Mouse (Mus musculus) left cerebral cortex, postnatal 4 days (tissue): Measurements from ENCODE around the gene Xrn1. TPM values are rescaled to one million over a fixed set of nuclear protein-coding genes. Genes with fewer than 3 reads are reported as not detected.
"Not testable (repeated sequence)": the region's sequence is repeated elsewhere in the genome, so short reads cannot be mapped to it uniquely, and the experiment has no call there.

Experiments used
- DNase-seq: peaks from one replicate; pipeline ENCODE4 v3.0.0-alpha.2; 2022
- intact Hi-C: fragments of 180-260 bp; cut with DNase I; formaldehyde crosslinking; loops from one replicate; pipeline ENCODE4 v1.15.1; 2025
- total RNA-seq, 2 experiments: library from RNA; stranded (reverse); gene quantifications; 2 replicates each; pipeline ENCODE4 v1.2.3; 2021

Xrn1 gene
- total RNA-seq, 2 experiments from 2014 or later, result 34.1 to 37.5 TPM

GRCm38 (mm10) chr9:96035371-96036086, 81.0 kb downstream of the Xrn1 start:
- intact Hi-C loops, result no loop called here
- no peak for DNase-seq

- intact Hi-C loops, result no loop called here
- DNase-seq, result no peak
Measured at GRCm38 (mm10) chr9:96044214-96044613, 89.7 kb downstream of the Xrn1 start.

DNA sequence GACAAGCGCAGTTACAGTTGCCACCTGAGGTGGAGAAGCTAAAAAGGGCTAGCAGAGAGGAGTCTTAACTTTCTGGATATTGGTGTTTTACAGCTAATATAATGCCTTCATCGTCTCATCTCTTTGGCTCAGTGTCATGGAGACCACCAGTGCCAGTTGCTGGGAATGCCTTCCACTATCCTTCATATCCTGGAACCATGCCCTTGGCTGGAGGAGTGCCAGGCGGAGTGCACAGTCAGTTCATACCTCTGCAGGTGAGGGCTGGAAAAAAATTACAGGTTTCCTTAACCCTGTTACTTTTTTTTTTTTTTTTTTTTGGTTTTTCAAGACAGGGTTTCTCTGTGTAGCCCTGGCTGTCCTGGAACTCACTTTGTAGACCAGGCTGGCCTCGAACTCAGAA, 96.9 kb downstream of the Xrn1 start:
- intact Hi-C loops, result no loop called here
- peak; percentile 21 for DNase-seq

- no peak for DNase-seq
- intact Hi-C loops, result no loop called here
Measured at GRCm38 (mm10) chr9:96054878-96055277, 100.3 kb downstream of the Xrn1 start.

DNA sequence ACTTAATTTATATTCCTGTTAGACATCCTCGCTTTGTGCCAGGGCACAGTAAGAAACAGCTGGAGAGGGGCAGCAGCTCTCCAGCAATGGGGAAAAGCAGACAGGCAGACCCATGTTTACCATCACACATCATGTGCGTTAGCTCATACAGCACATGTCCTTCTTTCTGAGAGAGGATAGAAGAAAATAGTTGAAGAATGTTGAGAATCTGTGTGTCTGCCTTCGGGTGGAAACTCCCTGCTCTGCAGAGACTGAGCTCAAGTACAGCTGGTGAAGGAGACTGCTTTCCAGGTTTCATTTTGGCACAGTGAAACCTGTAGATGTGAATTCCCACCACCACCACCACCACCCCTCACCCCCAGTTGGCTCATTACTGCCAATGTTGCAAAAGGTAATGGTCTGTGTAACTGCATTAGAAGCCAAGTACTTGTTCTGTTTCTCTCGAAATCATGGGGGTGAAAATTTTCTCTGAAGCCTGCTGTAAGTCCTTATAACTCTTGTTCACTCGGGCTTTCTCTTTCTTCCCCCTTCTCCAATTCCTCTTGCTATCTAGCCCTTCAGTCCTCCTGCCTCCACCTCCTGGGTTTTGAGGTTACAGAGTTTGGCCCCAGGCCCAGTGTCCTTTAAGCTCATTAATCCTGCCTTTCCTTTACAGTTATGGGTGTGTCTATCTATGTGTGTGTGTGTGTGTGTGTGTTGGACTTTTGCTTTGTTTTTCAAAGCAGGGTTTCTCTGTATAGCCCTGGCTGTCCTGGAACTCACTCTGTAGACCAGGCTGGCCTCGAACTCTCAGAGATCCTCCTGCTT, 102.1 kb downstream of the Xrn1 start:
- DNase-seq, result no peak
- intact Hi-C loops, result no loop called here

DNA sequence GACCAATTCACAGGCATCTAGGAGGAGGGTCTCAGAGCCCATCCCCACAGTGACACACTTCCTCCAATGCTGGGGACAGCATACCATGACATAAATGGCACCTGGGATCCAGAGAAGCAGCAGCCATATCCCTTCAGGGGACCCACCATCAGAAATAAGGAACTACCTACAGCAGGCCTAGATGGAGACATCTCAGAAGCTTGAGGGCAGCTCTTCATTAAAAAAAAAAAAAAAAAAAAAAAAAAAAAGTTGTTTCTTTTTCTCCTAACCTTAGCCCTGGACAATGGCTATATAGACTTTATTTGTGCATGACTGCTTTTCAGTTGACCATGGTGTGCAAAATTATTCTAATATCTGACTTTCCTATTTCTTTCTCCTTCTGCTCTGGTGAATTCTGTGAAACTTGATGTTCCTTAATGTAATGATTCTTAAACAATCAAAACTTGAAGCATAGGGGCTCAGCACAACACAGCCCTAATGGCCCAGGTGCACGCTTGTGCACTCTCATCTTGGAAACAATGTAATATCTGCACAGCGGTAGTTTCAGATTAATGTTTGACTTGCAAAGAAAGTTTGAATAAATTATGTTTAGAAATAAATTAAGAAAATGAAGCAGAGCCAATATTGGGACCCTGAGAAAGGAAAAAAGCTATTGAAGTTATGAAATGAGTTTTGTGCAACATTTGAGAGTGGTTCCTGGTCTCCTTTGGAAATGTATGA, 108.7 kb downstream of the Xrn1 start:
- no peak for DNase-seq
- intact Hi-C loops, result no loop called here

DNA sequence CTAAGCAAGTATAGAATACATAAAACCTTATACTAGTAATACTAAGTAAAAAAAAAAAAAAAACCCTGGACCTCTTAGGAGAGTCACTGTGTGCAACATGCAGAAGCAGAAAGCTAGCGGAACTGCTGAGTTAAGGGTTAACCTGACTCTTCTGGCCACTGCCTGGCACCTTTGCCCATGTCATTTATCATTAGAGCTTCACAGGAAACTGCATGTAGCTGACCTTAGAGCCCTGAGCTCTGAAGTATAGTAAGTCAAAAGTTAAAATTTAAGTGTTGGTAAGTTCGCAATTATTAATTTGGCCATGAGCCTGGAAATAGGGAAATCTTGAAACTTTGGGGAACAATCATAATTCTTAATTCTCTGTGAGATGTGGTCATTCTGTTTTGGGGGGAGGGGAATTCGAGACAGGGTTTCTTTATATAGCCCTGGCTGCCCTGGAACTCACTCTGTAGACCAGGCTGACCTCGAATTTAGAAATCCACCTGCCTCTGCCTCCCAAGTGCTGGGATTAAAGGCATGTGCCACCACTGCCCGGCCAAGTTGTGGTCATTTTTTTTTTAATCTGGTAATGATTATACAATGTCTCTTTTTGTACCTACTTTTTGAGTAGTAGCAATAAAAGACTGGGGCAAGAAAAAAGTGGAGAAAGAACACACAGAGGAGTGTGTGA, 109.4 kb downstream of the Xrn1 start:
- intact Hi-C loops, result no loop called here
- no peak for DNase-seq

DNA sequence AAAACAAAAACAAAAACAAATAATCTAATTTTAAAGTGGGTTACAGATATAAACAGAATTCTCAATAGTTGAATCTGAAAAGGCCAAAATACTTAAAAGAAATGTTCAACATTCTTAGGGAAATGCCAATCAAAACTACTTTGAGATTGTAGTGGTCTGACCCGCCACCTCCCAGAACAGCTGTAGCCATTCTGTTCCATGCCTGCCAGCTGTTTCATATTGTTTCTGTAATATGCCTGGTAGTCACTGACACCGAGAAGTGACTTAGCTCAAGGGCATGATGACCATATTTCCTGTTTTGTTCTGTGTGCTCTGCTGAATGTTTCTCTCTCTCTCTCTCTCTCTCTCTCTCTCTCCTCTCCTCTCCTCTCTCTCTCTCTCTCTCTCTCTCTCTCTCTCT, 112.9 kb downstream of the Xrn1 start:
- no peak for DNase-seq
- intact Hi-C loops, result no loop called here

- no peak for DNase-seq
- intact Hi-C loops, result no loop called here
Measured at GRCm38 (mm10) chr9:96078752-96079315, 124.3 kb downstream of the Xrn1 start.

DNA sequence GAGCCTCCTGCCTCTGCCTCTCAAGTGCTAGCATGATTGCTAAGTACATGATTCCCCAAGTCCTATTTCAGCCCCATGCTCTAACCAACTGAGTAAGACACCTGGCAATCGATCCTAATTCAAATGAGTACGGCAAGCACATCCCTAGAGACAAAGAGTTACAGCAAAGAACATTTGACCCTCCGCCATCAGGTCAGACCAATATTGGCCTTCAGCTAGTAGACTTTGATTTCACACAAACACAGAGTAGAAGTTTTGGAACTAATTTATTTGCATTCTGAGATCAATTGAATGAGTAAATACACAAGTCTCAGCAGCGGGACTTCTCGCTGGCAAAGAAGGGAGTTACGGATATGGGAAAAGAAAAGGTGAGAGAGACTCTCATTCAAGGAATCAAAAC, 130.7 kb downstream of the Xrn1 start:
- no peak for DNase-seq
- intact Hi-C loops, result no loop called here

DNA sequence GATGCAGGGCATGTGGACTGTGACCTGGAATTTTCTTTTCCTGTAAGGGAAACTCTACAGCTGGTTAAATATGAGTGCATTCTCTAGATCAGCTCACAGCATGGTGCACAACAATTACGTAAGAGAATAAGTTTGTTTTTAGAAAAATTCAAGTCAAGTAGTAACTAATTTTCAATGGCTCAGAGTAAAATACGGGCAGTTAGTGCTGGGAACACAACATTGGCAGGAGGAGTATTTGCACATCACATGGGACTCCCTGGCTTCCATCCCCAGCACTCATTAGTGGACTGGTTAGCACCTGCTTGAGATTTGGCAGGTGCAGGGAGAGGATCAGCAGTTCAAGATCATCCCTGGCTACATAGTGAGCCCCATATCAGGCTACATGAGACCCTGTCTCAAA, 133.1 kb downstream of the Xrn1 start:
- intact Hi-C loops, result no loop called here
- DNase-seq, result no peak

DNA sequence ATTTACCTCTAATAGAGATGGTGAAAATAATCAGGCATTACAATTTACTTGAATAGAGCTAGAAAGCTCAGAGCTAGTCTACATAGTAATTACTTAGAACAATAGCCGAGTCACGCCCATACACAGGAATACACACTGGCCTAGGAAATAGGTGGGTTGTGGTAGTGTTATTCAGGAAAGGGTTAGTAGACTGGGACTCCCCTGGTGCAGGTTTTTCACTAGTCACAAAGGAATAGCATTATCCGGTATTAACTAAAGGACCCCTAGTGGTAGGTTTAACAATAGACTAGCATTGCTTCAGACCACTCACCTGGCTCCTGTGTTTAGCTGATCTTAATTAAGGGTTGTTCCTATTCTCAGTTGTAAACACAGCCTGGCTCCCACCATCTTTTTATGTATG, 133.9 kb downstream of the Xrn1 start:
- DNase-seq, intact Hi-C loops: not testable (repeated sequence)

DNA sequence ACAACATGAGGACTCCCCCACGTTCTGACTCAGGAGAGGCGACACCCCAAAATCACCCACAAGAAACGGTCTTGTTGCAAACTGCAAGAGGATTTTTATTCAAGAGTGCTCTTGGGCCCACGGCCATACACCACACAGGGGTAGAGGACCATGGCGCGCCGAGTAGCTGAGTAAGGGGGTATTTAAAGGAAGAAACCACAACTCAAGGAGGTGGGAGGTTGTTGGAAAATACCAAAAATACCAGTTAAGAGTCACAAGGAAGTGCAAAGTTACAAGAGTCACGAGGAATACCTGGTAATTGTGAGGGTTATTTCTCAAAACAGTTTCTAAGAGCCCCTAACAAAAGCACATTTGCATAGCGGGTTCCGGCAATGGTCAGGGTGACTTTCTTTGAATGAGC, 138.1 kb downstream of the Xrn1 start:
- DNase-seq, intact Hi-C loops: not testable (repeated sequence)

DNA sequence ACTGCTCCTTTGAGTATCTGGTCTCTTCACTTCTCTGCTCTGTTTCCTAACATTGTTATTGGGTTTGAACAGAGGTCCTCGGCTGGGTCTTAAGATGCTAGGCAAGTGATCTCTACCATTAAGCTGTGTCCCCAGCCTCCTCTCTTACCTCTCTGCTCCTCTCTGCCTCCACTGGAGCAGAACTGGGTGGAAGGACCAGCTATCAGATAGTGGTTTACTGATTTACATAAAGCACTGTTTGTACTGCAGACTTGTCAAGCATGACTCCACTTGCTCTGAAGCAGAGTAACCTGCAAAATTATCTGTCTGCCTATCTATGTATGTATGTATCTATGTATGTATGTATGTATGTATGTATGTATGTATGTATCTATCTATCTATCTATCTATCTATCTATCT, 138.7 kb downstream of the Xrn1 start:
- intact Hi-C loops, result no loop called here
- no peak for DNase-seq

GRCm38 (mm10) chr9:96094341-96094740, 139.8 kb downstream of the Xrn1 start:
- intact Hi-C loops, result no loop called here
- DNase-seq, result no peak

DNA sequence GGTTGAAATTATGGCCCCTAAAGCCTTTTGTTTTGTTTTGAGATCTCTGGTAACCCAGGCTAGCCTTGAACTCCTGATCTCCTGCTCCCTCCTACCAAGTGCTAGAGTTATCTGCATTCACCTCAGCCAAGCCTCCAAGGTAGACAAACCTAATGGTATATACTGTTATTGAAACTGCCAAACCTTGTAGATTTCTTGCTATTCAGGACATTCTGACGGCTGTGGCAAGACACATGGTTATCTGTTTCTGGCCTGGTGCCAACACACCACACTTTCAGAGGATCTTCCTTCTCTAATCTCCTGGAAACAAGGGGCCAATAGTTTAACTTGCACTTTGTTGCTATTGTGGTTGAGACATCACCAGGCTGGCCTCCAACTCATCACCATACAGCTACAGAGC, 140.6 kb downstream of the Xrn1 start:
- intact Hi-C loops, result no loop called here
- DNase-seq, result no peak

DNA sequence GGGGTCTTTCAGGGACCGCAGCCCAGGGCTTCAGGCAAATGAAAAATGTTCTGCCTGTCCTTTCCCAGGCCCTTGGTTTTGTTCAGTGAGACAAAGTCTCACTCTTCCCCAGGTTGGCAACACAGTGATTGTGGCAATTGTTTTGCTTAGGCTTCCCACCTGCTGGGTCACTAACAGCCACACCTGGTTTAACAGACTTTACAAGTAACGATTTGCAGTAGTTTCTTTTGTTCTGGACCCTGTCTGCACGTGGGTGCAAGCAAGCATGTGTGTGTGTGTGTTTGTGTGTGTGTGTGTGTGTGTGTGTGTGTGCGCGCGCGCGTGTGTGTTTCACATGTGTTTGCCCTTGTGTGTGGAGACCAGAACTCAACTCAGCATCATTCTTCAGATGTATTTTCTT, 148.3 kb downstream of the Xrn1 start:
- no peak for DNase-seq
- intact Hi-C loops, result no loop called here
